Mouse (Mus musculus): ENCODE results near the gene Txndc2.

Txndc2 gene

DNA sequence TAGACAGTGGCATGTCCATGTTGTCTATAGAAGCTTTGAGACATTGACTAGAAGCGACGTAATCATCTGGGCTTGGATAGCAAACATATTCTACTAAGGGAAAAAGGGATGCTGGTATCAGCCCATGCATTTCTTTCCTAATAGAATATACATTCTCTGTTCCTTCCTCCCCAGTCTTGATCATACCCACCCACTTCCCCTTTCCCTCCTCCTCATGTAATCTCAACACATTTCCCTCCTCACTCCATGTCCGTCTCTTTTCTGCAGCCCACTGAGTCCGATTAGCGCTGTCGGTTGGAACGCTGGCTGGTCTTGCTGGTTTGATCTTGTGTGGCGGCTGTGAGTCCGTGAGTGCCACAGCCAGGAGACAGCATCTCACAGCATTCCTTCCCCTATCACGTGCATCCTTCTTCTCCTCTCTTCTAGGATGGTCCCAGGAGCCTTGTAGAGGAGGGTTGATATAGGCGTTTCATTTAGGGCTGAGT lies at the start of gene Txndc2:
Txndc2 (minus strand) TSS at position 435 of the 485 bp plus-strand sequence.
- DNase-seq, result no peak

- no peak for DNase-seq
Observed at GRCm38 (mm10) chr17:65683731-65684130, 41.8 kb upstream of the Txndc2 start.

- DNase-seq, result no peak
Observed at GRCm38 (mm10) chr17:65683316-65683715, 41.3 kb upstream of the Txndc2 start.

DNA sequence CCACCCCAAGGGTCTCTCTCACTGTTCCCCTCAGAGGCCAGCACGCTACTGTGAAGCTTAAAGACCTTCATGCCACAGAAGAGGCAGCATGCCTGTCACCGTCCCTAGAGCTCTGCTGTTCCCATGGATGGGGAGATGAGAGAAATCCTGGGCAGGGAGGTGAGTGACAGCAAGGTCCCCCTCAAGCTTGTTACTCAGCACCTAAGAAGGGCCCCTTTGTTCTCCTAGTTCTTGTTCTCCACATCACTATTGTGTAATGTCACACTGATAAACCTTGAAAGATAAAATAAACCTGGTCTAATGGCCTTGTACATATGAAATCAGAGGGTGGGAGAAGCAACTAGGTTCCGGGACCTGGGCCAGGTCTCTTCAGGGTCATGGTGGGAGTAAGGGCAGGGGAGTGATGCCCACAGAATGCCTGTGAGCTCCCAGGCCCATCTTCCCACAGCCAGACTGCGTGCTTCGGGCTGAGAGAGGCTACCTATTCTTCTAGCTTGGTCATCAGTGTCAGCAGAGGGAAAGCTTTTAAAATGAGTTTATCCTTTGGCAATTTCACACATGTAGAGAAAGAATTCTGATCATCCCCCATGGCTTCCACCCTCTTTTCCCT lies 40.2 kb upstream of the Txndc2 start:
- no peak for DNase-seq

- DNase-seq, result no peak
Observed at GRCm38 (mm10) chr17:65681516-65681915, 39.5 kb upstream of the Txndc2 start.

GRCm38 (mm10) chr17:65680801-65681412 lies 38.9 kb upstream of the Txndc2 start:
- no peak for DNase-seq

DNA sequence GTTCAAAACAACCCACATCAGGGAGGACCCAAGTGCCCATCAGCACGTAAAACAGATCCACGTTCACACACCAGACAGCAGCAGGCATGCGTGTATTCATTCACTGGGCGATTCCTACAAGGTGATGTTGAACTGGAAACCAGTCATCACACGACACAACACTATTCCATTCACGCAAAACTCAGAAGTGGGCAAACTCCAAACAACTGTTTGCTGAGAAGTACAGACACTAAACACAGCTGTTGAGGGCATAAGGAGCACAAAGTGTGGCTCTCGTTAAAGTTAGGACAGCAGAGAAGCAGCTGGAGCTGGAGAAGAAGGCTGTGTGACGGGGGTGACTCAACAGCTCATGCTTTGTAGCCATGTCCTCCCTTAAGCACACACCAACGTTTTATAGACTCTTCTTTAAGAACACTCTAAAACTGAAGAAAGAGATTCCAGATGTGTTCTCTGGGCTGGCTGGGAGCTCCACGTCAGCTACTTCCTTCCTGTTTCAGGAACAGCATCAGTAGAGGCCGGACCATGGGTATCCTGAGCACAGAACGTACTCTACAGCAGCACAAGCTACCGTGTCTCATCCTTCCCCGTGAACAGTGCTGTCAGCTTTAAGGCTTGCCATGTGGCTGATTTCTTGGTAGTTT lies 38.0 kb upstream of the Txndc2 start:
- DNase-seq, result peak in 1 of 2 experiments; percentile 44

- DNase-seq, result no peak
Observed at GRCm38 (mm10) chr17:65677742-65678141, 35.8 kb upstream of the Txndc2 start.

GRCm38 (mm10) chr17:65676536-65676935 lies 34.6 kb upstream of the Txndc2 start:
- DNase-seq, result no peak

GRCm38 (mm10) chr17:65675985-65676384 lies 34.0 kb upstream of the Txndc2 start:
- DNase-seq, result no peak

- no peak for DNase-seq
Observed at GRCm38 (mm10) chr17:65674710-65675171, 32.8 kb upstream of the Txndc2 start.

DNA sequence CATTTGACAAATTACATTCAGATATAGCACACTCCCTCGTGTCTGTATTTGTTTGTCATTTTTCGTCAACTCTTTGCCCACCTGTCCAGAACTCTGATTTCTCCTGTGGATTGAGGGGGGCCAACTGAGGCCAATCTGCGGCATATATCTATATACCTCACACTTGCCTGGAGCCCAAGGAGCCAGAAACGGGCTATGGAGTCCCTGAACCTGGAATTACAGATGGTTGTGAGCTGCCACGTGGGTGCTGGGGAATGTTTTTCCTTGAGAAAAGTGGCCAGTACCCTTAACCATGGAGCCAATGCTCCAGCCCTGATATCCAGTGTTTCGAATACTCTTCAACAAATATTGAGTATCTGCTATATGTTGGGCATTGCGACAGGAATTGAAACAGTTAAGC lies 31.0 kb upstream of the Txndc2 start:
- DNase-seq, result no peak

GRCm38 (mm10) chr17:65669061-65669460 lies 27.1 kb upstream of the Txndc2 start:
- DNase-seq, result no peak

DNA sequence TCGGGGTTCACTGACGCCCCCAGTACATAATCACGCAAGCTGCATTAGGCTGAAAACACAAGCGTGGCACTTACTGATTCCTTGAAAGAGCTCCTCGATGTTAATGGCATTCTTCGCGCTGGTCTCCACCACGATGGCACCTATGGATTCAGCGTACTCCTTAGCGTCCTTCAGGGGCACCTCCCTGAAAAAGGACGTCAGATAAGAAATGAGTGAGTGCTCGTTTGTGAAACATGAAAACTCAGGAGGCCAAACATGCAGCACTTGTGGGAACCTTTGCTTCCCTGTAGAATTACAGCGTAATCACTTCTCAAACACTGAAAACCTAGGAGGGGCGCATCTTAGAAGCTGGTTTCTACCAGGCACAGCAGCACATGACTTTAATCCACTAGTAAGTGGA lies 25.8 kb upstream of the Txndc2 start:
- no peak for DNase-seq

- DNase-seq, result peak; percentile 65 to 81
Observed at GRCm38 (mm10) chr17:65666388-65667161, 24.6 kb upstream of the Txndc2 start.

DNA sequence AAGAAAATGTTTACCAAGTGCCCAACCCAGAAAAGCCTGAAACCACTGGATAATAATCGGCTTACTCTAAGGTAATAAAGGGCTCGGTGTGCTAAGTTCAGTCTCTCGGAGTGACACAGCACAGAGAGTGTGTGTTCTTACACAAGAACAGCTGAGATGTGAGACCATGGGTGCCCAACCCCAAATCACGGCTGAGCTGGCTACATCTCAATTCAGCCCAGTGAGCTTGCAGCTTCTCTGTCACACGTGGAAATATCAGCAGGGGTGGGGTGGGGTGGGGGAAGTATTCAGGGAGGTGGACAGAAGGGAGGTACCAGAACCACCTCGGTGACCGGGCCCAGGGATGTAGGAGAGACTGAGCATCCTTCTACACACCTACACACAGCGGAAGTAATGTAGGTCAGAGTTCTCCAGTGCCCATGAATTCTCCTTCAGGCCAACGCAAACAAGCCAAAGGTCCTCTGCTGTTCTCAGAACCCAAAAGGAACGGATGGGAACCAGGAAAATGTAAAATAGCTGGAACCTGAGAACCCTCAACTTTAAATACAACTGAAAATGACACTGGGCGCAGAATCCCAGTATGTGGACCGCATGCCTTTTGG lies 23.9 kb upstream of the Txndc2 start:
- no peak for DNase-seq

DNA sequence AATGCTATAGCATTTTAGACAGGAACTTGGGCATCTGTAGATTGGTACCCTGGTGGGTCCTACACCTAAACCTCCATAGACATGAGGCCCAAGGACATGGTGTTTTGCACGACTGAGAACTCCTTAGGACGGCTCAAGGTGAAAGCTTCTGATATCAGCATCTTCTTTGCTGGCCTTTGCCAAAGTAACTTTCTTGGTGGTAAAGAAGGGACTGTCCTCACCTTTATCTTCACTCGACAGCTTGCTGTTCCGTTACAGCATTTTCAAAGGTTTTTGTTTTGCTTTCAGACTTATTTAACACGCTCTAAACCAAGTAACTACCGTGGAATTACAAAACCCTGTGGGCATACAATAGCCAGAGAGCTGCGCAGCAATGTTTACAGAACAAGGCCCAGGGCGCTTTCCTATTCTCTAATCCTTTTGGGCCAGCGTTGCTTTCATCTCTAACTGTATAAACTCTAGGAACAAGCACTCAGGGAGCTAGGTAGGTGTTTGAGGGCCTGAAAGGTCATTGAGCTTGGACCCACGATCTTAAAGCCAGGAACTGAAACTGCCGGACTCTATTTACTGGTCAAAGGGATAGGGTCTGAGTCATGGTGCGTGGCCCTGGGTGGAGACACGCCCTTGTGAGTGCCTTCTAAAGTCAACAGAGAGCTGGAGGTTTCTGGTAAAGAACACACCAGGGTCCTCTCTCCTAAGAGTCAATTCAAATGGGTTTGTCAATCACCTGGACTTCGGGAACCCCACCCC lies 21.5 kb upstream of the Txndc2 start:
- DNase-seq, result peak; percentile 71 to 80

DNA sequence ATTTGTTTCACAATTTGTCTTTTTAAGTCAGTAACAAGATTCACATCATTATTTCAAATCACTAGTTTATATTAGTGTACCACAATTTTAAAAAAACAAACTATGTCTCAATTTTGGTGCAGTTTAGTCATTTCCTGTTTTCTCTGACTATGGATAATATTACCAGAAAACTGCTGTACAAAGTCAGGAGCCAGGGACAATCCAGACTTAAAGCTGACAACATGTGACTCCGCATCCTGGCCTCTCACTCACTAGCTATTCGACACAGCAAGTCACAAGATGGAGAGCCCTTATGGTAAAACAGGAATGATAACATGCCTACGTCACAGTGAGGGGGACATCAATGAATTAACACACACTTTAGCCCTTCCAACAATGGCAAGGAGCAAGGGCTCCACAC lies 20.7 kb upstream of the Txndc2 start:
- no peak for DNase-seq

GRCm38 (mm10) chr17:65658416-65658815 lies 16.4 kb upstream of the Txndc2 start:
- DNase-seq, result no peak

- peak; percentile 80 to 91 for DNase-seq
Observed at GRCm38 (mm10) chr17:65657958-65658357, 16.0 kb upstream of the Txndc2 start.

DNA sequence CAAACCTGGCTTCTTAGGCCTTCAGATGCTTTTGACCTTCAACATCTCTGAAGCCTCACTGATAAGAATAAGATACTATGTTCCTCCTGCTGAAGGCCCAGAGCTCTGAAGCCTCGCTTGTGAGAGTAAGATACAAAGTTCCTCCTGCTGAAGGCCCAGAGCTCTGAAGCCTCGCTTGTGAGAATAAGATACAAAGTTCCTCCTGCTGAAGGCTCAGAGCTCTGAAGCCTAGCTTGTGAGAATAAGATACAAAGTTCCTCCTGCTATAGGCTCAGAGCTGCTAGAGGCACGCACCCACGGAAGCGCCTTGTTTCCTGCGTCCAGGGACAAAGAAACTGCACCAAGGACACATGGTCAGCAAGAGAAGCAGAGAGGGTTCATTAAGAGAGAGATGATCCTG lies 14.8 kb upstream of the Txndc2 start:
- no peak for DNase-seq

DNA sequence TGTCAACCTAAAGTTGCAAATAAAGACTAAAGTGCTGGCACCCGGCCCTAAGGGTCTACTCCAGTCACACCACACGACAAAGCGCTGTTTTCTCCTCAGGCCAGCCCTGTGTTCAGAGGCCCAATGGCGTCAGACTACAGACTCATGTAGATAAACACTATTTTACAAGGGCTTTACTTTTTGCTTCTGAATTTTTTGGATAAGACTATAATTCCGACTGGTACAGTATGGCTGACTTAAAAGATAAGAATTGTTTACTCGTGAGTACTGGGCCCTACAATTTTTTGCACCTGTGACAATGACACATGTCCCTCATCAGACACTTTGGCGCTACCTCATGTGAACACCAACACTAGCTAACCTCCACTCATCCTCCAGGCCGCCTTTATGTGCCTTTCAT lies 14.1 kb upstream of the Txndc2 start:
- DNase-seq, result no peak
